Mouse (Mus musculus): ENCODE data around the gene Elp4. TPM values are rescaled to one million over a fixed set of nuclear protein-coding genes. Genes with fewer than 3 reads are reported as not detected.

The Elp4 gene
- total RNA-seq, 2 experiments from 2014 or later = 7.1 to 8.6 TPM

DNA sequence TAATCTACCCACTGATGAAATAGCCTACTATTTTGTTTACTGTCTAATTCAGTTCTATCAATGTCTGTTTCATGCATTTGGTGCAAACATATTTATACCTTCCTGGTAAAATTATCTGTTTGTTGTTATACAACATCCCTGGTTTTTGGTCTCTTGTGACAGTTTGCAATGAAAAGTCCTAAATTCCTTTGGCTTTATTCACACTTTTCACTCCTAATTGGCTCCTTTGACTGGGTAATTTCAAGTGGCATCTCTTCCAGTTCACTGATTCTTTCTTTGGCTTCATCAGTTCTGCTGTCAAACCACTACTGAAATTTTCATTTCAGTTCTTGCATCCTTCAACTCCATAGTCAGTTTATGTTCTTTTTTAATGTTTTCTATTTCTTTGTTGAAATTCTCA, 168.2 kb downstream of the Elp4 start:
- no peak for DNase-seq (ENCODE audit: low spot score)

DNA sequence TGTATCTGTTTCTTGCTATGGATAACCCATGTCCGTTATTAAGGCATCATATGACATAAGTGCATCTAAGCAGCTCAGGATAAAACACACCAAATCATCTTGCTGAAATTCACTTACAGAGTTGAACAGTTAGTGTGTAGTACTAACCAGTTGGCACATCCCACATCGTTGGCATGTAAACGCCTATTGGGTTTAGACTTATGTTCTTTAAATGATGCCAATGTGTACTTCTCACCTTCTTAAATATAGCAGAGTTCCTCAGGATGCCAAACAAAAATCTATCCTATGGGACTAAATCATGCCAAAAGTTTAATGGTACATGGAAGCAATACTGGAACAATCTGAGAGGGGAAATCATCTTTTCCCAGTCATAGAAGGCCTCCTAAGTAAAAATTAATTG, 173.7 kb downstream of the Elp4 start:
- DNase-seq (ENCODE audit: low spot score) = no peak

DNA sequence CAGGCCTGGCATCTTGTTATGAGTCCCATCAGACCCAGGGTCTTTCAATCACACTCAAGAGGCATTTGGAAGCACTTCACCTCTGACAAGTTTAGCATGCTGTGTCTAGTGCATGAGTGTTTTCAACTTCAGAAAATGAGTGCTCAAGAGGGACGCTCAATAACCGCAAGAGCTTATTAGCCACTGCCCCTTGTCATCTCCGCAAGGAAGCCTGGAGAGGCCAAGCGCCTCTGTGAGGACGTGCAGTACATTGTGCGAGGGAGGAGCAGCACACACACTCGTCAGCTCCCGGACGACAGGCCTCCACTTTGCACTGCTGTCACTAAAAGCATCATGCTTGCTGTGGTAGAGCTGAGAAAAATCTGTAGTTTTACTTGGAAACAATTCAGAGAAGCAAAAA, 177.7 kb downstream of the Elp4 start:
- no peak for DNase-seq (ENCODE audit: low spot score)

DNA sequence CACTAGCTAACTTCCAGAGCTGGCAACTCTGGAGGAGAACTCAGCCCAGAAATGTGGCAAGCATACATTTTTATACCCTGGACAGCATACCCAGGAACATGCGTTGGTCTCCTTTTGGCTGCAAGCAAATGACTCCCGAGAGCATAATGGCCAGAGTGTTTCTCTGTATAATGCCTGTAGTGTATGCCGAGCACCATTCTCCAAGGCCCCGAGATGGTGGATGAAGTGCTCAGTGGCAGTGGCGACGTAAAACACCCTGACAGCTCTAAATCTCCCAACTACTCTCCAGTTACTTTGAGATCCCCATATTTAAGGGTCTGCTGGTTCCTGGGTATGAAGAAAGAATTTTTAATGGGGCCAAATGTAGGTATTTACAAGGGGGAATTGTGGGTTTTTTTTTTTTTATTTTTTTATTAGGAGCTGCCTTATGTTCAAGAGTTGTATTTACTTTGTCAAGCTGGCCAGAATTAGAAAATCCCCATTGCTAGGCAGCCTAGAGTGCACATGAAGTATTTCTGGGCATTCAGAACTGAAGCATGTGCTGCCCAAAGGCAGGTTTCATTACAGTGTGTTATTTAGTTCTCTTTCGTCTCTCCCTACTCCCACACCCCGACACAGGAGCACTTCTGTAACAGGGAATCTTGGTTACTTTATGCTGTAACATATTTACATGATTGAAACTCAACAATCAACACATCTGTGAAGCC, 188.8 kb downstream of the Elp4 start:
- no peak for DNase-seq (ENCODE audit: low spot score)

DNA sequence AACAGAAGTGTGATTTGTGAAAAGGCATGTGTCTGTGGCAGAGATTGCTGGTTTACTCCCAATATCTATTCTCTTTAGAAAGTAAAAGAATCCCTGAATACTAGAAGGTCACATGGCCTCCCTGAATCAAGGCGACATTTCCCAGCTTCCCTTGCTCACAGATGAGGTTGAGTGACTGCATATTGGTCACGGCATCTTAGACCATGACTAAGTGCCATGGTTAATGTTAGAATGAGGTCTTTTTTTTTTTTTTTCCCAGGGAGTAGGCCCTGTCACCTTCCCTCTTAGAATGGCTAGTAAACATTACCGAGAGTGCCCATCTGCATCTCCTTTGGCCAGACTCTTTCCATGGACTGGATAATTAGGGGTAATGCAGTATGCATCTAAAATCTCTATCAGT, 193.9 kb downstream of the Elp4 start:
- no peak for DNase-seq (ENCODE audit: low spot score)

DNA sequence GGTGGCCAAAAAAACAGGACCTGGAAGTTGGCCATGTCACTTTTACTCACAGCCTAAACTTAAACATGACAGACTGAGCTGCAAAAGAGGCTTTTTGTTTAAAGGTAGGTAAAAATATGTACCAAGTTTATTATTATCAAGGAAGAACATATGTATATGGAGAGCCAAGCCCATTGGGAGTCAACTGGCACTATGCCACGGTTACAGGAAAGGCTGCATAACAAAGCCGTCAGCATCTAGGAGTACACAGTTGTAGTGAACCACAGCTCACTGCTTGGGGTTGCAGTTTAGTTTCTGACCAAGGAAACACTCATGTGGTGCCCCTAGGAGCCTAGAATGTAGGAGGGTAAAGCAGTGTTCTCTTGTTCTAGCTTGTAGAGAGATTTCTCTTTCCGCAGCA, 195.2 kb downstream of the Elp4 start:
- no peak for DNase-seq (ENCODE audit: low spot score)

DNA sequence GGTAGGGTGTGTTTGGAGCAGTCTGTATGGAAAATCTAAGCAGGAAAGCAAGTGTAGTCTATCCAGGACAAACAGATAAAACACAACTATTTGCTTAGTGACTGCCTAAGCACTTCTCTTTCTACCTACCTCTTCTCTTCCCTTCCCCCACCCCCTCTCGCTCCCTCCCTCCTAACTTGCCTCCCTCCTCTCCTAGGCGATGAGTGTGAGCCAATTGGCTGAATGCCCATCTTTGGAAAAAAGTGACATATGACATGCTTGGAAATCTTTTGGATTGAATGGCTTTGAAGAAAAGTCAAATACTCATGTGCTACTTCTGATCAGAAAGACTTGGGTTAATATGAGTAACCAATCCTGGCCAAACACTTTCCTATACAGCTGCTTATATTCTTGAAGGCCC, 199.0 kb downstream of the Elp4 start:
- DNase-seq (ENCODE audit: low spot score) = no peak

DNA sequence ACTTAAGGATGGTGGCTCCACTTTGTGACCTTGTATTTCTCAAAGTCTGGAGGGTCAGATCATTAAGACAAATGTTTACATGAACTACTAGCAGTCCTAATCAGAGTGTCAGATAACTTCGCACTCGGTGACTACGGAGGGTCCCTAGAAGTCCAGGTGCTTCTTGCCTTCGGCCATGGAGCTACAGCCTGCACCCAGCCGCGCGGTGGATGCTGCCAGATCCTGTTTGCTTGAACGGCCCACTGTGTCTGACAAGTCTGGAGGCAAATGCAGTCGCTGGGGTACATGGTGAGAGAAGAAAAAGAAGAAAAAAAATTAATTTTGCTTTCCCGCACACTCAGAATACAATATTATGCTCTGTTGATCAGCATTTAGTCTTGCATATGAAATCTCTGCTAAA, 201.8 kb downstream of the Elp4 start:
- DNase-seq (ENCODE audit: low spot score) = no peak

DNA sequence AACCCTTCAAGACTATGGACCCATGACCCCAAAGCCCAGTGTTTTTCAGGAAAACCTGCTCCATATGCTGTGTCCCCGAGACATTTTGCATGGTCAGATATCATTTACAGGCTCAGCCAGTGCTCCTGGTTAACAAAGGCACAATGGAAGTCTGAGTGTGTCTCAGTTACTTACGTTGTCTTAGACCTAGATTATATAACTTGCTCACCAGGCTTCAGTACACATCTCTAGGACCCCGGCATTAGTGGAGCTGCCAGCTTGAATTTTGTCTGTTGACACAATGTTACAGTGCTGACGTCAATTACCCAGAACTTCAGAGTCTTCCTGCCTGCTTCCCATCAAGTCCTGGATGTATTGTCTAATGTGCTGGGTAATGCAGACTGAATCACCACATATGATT, 202.6 kb downstream of the Elp4 start:
- DNase-seq (ENCODE audit: low spot score) = no peak

DNA sequence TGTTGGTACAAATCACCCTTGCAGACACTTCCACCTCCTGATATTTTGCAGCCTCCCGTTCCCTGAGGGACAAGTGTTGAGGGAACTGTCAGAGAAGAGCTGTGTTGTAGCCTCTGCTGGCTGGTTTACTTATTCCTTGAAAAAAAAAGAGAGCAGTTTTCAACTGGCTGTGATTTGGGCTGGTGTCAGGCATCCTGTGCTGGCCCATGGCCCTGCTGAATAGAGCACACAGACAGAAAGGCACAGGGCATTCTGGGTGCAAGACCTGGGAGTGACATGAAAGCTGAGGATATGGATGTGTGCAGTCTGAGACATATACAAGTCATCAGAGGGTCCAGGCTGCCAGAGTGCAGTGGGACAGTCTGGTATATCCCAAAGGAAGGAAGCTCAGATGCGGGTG, 205.7 kb downstream of the Elp4 start:
- no peak for DNase-seq (ENCODE audit: low spot score)

DNA sequence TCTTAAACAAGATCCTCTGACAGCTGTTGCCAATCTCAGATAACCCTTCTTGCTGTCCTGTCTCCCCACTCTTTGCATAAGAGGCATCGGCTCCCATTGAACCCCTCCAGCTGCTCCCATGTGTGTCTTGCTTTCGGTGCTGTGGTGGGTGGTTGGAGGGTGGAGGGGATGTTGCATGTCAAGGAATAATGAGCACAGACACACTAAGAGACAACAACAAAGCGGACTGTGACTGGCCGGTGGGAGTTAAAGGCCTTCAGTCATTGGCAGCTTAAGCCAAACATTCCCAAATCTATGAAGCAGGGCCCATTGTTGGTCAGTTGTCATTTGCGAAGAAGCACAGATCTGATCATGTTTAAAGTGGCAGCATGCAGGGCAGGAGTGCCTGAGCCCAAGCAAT, 206.6 kb downstream of the Elp4 start:
- DNase-seq (ENCODE audit: low spot score) = no peak

DNA sequence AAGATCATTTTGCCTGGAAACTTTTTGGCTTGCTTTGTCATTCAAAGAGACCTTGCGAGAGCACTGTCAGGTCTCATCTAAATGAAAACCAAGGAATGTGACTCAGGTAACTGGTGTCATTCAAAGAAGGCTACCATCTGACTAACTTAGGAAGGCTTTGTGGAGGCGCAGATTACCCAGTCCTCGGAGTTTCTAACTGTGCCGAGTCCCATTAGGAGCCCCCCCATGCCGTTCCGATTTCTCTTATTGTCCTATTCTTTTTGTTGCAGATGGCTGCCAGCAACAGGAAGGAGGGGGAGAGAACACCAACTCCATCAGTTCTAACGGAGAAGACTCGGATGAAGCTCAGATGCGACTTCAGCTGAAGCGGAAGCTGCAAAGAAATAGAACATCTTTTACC, 213.1 kb downstream of the Elp4 start:
- DNase-seq (ENCODE audit: low spot score) = no peak

DNA sequence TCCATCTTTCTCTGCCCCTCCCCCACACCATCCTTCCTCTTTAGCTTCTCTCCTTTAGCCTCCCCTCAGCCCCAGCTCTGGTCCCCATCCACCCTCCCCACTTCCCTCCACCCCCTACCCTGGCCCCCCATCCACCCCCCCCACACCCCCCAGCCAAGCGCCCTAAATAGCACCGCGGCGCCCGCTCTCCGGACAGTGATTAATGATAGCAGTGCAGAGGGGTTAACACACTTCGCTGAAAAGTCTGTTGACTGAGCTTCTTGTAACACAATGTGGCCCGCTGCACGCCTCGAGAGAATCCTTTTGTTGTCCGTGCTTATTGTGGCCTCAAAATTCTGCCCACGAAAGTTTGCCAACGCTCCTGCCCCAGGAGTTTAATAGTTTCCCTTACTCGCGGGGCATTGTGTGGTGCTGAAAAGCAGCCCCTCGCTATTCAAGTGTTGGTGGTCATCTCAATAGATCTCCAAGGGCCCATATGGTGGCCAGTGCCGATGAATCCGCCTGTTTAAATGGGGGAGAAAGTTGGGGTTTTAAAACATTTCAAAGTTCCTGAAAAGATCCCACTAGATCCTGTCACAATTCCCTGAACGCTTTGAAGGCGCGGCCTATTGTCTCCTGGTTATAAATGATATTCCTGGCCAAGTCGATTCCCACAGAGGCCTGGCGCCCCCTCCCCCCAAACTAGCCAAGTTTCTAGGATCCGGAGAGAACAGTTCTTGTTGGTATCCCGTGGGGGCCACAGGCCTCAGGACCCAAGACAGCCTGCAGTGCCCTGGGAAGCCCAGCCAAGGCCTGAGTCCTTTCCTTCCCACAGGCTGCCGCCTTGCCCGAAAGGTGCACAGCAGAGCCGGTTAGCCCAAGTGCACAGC, 214.4 kb downstream of the Elp4 start:
- DNase-seq (ENCODE audit: low spot score) = no peak

DNA sequence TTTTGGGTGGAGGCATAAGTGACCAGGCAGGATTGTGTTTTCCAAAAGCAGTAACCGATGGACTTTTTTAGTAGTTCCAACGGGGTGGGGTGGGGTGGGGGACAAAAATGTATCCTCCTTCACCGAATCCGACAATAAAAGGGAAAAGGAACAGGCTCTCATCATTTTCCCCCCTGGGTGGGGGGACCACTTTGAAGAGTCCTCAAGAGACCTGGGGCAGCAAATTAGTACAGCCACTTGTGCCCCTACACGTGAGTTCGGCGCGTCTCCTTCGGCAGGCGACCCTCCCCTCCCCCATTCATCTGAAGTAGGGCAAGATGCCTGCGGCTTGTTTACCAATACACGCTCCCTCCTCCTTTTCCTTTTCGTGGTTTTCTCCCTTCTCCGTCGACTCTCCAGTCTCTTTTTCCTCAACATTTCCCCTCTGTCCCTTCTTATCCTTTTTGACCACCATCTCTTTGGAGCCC, 215.0 kb downstream of the Elp4 start:
- DNase-seq (ENCODE audit: low spot score) = no peak

DNA sequence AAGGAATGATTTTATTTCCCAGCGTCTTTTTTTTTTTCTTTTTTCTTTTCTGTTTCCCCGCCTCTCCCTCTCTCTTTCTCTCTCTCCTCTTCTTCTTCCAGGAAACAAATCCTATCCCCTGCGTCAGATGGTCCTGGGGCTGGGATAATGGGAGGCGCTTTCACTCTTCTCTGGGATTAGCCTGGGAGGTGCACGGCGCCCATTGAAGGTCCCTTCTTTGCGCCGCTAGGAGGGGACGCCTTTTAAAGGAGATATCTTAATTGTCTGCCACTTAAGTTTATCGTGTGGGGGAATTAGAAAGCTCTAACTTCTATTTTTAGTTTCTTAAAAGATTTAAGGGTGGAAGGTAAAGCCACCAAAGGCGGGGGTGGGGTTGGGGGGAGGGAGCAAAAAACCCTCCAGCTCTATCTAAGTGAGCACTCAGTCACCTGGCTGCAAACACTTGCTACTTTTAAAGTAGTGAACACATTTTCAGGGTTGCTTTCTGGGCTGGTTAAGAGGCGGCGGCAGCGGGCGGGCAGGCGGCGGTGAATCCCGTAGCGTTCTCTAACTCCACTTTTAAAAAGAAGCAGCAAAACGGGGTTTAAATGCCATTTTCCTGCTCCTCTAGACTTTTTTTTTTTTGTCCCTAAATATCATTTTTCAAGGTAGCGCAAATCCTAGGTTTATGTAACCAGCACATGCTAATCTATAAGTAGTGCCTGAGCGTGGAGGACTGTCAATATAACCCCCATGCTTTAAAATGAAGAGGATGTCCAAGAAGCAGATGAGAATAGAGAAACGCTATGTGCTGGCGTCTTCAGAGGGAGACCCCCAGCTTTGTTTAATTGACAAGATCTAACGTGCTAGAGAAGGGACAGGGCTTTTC, 215.7 kb downstream of the Elp4 start:
- DNase-seq (ENCODE audit: low spot score) = no peak

DNA sequence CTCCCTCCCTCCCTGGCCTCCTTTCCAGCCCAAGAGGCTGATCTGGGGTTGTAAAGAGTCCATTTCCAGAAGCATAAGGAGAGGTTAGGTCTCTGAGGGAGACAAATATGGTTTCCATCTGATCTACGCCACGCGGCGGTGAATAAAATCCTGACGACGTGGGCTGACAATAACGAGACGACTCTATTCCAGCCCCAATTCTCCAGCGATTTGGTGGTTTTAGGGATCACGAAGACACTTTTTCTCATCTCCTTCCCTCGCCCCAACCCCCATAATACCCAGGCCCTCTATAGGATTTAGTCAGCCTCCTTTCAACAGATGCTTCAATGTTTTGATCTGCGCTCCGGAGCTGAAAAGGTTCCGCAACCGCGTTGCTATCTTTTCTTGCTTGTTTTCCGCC, 216.4 kb downstream of the Elp4 start:
- DNase-seq (ENCODE audit: low spot score) = no peak

DNA sequence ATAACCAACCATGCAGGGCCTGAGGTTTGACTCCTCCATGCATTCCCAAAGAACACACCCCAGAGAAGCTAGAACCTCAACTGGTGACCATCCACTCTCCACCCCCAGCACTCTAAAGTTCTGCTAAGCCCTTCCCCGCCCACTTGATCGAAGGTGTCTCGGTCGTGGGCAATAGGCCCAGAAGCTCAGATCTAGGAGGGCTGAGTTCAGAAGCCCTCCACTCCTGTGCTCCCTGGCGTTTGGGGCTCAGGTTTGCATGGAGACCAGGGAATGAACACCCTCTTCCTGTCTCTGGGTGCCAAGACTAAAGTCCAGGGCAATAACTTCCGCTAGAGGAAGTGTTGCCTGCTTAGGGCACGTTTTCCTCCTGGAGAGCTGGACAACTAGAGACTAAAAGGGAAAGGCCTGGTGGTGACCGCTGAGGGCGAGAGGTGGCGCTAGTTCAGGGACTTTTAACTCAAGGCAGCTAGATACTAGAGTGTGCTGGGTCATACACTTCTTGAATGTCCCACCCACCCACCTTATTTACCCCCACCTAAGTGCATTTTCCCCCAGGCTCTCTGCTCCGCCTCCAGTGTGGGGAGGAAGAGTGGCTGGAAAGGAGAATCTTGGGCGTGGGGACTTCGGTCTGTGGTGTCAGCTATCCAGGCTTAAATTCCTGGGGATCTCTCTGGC, 216.9 kb downstream of the Elp4 start:
- DNase-seq (ENCODE audit: low spot score) = no peak

DNA sequence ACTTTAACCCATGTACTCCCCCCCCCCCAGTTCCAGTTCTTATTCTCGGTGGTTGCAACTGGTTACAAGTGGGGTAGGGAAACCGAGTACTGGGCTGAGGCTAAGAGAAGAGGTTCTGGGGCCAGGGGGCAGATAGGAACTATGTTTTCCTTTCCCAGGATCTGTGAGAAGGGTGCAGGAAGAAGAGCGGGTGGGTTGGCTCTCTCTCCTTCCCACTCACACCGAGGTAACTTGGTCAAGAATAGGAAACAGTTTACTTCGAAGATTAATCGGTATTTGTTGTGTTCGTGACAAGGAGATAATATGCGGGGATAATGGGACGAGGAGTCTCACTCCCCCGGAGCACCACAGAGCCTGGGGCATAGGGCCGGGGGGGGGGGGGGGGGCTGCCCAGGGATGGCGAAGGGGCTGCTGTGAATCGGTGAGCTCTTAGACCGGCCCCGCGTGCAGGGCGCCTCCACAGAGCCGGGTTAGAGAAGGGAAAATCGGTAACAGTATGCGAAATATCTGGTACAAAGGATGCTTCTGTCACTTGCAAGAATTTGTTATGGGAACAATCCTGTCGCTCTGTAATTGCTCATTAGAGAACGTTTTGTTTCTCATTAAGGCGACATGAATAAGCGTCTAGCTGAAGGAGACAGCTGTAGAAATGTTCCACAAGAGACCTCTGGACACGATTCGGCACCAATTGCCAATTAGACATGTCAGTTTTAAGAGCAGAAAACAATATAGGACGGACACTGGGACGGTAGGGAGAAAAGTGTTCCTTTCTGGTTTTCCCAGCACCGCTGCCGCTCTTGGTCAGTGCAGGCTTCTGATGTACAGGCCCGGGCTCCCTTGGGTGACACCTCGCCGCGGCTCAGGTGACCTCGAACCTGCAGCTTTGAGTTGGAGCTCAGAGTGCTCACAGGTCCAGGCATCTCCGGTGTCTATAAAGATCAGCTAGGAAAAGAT, 217.7 kb downstream of the Elp4 start:
- no peak for DNase-seq (ENCODE audit: low spot score)

DNA sequence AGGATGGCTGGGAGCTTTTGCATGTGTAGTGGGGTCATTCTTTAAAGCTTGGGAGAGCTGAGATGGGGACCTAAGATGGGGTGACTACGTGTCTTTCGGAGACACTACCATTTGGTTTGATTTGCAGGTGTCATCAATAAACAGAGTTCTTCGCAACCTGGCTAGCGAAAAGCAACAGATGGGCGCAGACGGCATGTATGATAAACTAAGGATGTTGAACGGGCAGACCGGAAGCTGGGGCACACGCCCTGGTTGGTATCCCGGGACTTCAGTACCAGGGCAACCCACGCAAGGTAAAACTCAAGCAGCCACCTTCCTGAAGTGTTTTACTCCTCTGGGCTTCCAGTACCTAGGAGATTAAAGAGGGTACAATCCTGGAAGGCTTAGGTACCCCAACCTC, 218.7 kb downstream of the Elp4 start:
- no peak for DNase-seq (ENCODE audit: low spot score)

DNA sequence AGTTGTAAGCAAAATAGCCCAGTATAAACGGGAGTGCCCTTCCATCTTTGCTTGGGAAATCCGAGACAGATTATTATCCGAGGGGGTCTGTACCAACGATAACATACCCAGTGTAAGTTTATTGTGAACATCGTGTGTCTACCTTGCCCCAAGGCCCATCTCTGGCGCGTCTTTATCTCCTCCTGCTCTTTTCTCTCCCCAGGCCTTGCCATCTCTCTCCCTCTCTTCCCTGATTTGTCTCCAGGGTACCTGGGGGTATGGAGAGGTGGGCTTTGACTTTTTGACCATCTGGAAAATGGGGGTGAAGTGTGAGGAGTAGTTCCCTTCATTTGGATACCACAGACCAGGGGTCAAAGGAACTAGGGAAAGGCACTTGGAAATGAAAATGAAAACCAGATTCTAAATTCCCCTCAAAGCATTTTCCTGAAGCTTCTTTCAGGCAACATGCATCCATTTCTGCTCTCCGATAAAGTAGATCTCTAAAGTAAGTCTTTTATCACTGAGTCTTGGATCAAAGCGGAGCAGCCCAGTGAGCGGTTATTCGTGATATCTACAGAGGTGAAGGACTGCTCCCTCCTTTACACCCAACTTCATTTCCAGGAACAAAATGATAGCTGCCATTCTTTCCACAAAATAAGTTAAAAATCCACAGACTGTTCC, 219.2 kb downstream of the Elp4 start:
- DNase-seq (ENCODE audit: low spot score) = no peak
